Mouse (Mus musculus) cerebral cortex, adult 2 months (tissue): ENCODE measurements around the gene Nop16.

ENCODE experiments used
- WGBS: fragments of 180-500 bp; shearing (Covaris S2); methylation state at CpG from one replicate; pipeline ENCODE4 v1.1.7; 2018; 5-methylcytosine and 5-hydroxymethylcytosine counted together

Gene Nop16

DNA sequence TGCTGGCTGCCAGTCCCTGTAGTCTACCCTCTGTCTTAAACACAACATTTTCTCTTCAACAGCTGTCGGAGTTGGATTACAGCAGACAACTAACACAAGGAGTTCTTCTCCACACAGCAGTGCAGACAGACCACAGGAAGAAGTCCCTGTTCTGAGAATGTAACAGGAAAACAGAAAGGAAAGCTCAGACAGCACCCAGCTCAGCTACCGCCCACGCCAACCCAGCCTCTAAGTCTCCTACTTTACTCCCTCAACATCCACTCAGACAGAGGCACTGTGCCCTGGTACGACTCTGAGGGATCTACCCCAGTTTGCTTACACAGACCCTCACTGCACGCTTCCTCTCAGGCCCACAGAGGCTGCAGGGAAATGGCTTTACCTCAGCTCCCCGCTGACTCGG, 29.3 kb downstream of the Nop16 start:
- 62% methylated on average over 7 of the region's 7 CpGs for whole genome bisulfite sequencing

DNA sequence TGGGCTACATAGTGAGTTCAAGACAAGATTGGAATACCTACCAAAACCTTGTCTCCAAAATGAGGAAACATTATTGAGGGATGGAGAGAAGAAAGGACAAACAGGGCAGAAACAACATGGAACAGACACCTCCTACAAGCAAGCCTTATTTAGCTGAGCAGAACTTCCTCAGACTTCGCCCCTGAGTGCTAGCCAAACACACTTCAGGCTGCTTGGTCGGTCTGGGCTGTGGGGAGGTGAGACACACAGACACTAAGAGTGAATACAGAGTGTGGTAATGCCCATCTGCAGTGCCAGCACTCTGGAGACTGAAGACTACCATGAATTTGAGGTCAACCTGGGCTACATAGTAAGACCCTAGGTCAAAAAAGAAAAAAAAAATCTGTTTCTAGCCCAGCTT, 30.2 kb downstream of the Nop16 start:
- 39% methylated on average over 2 of the region's 2 CpGs for WGBS

GRCm38 (mm10) chr13:54557652-54558051, 32.2 kb downstream of the Nop16 start:
- WGBS = 62% methylated on average over 1 of the region's 1 CpGs

DNA sequence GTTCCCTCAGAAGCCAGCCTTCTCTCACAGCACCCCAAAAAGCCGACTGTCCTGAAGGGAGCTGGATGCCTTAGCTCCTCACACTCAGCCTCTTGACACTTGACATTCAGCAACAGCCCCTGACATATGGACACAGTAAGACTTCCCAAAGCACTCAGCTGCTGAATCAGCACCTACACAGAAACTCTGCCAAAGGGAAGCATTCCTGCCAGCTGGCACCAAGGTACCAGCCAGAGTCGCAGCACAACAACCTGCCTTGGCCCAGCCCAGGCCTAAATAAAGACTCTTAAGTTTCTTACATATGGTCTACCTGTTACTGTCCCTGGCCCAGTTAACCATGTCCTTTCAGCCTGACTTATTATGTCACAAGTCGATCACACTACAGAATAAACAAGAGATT, 33.1 kb downstream of the Nop16 start:
- 50% methylated on average over 3 of the region's 3 CpGs for WGBS

DNA sequence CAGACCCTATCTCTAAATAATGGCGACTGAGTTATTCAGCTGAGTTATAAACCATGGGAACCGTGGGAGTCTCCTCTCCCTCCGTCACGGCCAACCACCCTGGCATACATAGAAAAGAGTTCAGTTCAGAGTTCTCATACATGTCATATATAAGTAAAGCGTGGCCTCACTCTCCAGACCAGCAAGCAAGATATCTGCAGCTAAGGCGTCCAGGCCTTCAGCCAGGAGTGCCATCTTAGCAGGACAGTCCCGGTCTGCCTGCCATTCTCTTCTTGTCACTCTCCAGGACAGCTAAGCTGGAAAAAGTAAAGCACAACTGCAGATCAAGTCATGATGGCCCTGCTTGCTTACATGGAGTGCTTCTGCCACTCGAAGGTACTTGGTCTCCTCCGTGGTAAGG, 33.7 kb downstream of the Nop16 start:
- WGBS = 90% methylated on average over 9 of the region's 9 CpGs

DNA sequence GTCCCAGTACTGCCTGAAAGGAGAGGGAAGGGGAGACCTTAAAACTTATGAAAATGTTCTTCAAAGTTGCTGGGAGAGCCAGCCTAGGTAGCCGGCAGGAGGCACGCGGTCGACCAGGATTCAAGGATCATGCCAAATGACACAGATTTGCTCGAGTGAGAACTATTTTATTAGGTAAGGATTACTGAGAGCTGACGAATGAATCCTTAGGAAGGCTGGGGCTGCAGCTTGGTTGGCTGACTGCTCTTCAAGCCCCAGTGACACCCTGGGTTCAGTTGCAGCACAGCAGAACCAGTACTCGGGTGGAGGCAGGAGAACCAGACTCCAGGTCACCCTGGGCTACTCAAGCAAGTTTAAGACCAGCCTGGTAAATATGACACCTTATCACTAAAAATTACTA, 41.9 kb downstream of the Nop16 start:
- 81% methylated on average over 7 of the region's 7 CpGs for WGBS
